Mouse (Mus musculus) G1E (cell line): ENCODE measurements at regions not wholly inside any gene's neighbourhood (a gene's known extent, or its start where the extent isn't known, plus 50 kb on each side); places are given as distances from the start of the nearest gene placed in this dataset.

ENCODE experiments used
- ATAC-seq: 2 replicates; pipeline ENCODE4 v1.8.0; 2016; ENCODE audit warnings: mild to moderate bottlenecking; ENCODE audit not compliant: insufficient number of reproducible peaks, poor library complexity, low FRiP score, severe bottlenecking; ENCODE audit errors: extremely low read depth
- DNase-seq: peaks from one replicate; pipeline ENCODE4 v3.0.0; 2012; ENCODE audit warnings: low spot score
- H3K27me3 ChIP-seq: 2 replicates; pipeline ENCODE4 v1.6.1; 2012; ENCODE audit warnings: mild to moderate bottlenecking, low read length, inconsistent platforms; ENCODE audit not compliant: insufficient read depth
- H3K36me3 ChIP-seq: replicated peaks from 2 replicates; pipeline ENCODE3; 2012; ENCODE audit warnings: mild to moderate bottlenecking, inconsistent platforms
- H3K4me1 ChIP-seq: 2 replicates; pipeline ENCODE4 v1.6.1; 2012; ENCODE audit warnings: low read depth, low read length, inconsistent platforms, mixed read lengths; ENCODE audit not compliant: insufficient read depth
- H3K4me3 ChIP-seq: 2 replicates; pipeline ENCODE4 v1.5.1; 2012; ENCODE audit warnings: low read depth, mild to moderate bottlenecking, inconsistent platforms, low read length, moderate library complexity, mixed read lengths
- H3K9me3 ChIP-seq: replicated peaks from 2 replicates; pipeline ENCODE4 v1.6.1; 2012; ENCODE audit warnings: inconsistent platforms
- CTCF ChIP-seq: IDR thresholded peaks from 2 replicates; pipeline ENCODE4 v1.5.1; 2012; ENCODE audit warnings: low read depth, low read length, inconsistent platforms, mixed read lengths
- GATA1 ChIP-seq: IDR thresholded peaks from 2 replicates; pipeline ENCODE4 v1.6.1; 2012; ENCODE audit warnings: borderline replicate concordance, low read length, inconsistent platforms, mixed read lengths
- GATA2 ChIP-seq: IDR thresholded peaks from 2 replicates; pipeline ENCODE4 v1.6.1; 2012; ENCODE audit warnings: low read depth, low read length, inconsistent platforms, borderline replicate concordance
- POLR2AphosphoS5 ChIP-seq: IDR thresholded peaks from 2 replicates; pipeline ENCODE4 v1.6.1; 2012; ENCODE audit warnings: low read depth, low read length, inconsistent platforms; ENCODE audit not compliant: insufficient replicate concordance
- TAL1 ChIP-seq: conservative IDR thresholded peaks from 2 replicates; pipeline ENCODE4 v1.6.1; 2012; ENCODE audit warnings: low read depth, low read length, inconsistent platforms, mixed read lengths

DNA sequence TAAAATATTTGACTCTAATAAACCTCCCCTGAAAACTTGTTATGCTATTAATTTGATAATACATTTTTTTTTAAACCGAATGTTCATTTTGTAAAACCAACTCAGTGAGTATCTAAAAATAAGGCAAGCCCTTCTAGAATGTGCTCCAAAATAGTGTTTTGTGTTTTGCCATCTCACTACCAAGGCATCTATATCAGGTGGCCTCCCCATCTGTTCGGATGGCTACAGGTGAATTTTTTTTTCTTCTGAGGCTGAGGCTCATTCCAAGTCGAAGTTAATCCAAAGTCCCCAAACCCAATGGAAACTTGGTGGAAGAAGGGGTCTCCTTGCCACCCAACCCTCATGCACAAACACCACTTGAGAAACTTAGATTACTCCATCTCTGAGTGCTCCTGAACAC is 396.3 kb upstream of the 3110018I06Rik start:
- H3K36me3 ChIP-seq: no peaks in the 10 kb centered on the region
- no peaks in the 10 kb centered on the region for H3K4me1 ChIP-seq
- ATAC-seq (no peak), DNase-seq (no peak)
- TF ChIP-seq TAL1 (no peak), POLR2AphosphoS5 (no peak), GATA1 (no peak), GATA2 (no peak), CTCF (no peak)
- peaks cover 67% of the 10 kb centered on the region for H3K9me3 ChIP-seq
- no peak overlapping the region for H3K4me3 ChIP-seq
- H3K27me3 ChIP-seq: no peaks in the 10 kb centered on the region

DNA sequence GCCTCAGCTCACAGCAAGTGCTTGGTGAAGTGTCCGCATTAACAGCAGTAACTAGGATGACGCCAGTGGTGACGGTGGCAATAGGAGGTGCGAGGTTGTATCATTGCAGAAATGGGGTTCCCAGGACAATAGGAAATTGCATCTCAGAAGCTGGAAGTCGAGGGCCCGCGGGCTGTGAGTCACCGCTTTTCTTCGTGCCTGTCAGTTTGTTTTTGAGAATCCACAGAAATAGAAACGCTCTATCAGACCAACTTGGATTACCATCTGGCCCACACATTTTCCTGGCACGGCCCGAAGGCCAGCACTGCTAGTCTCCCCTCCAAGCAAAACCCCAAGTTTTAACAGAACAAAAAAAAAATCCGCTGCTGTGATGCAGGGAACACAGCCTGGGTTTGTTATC is 395.1 kb upstream of the 3110018I06Rik start:
- no peak for ATAC-seq
- no peaks in the 10 kb centered on the region for H3K36me3 ChIP-seq
- no peak for DNase-seq

DNA sequence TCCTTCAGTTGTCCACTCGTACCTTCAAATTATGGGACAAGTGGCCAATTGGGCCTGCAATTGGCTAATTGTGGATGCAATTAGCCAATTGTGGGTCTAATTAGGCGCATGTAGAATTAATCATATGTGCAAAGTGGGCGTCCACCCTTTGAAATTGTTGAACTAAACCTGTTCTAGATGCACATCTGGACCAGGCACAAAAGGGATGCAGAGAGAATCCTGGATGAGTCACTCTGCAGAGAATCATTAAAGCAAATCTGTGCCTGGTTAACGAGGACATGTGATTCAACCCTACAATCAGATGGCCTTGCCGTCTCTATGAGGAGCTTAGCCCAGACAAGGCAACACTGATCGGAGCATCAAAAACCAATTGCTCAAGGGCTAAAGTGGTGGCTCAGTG is 393.0 kb upstream of the 3110018I06Rik start:
- TF ChIP-seq POLR2AphosphoS5: no peak
- no peak for TF ChIP-seq GATA2
- no peaks in the 10 kb centered on the region for H3K27me3 ChIP-seq
- H3K4me3 ChIP-seq: no peak overlapping the region
- no peaks in the 10 kb centered on the region for H3K4me1 ChIP-seq
- H3K36me3 ChIP-seq: no peaks in the 10 kb centered on the region
- DNase-seq (no peak), ATAC-seq (no peak)
- H3K9me3 ChIP-seq: peaks cover 66% of the 10 kb centered on the region

More for the DNA sequence above, 395.1 kb upstream of the 3110018I06Rik start:
- H3K27me3 ChIP-seq: no peaks in the 10 kb centered on the region
- H3K4me1 ChIP-seq: no peaks in the 10 kb centered on the region
- TF ChIP-seq GATA2: no peak
- no peak overlapping the region for H3K4me3 ChIP-seq
- H3K9me3 ChIP-seq: peaks cover 65% of the 10 kb centered on the region

DNA sequence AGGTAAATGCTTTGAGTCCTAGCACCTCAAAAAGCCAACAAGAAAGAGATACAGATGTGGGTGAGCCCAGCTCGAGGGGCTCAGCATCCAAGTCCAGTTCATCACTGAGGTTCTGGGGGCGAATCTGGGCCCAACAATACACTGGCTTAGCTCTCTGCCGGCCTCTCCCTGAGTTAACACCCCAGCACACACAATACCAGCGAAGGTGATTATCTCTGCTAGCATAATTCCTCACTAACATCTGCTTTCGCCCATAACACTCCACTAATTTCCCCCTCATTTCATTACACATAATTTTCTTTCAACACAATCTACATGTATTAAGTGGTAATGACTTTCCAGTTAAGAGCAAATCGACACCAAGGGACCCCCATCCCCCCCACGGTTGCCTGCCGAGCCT is 383.9 kb upstream of the 3110018I06Rik start:
- no peak for ATAC-seq
- TF ChIP-seq CTCF (no peak), GATA2 (no peak)
- Histone ChIP-seq H3K9me3 (peaks cover 78% of the 10 kb centered on the region), H3K27me3 (no peaks in the 10 kb centered on the region), H3K36me3 (no peaks in the 10 kb centered on the region), H3K4me3 (no peak overlapping the region), H3K4me1 (no peaks in the 10 kb centered on the region)
- DNase-seq: no peak

DNA sequence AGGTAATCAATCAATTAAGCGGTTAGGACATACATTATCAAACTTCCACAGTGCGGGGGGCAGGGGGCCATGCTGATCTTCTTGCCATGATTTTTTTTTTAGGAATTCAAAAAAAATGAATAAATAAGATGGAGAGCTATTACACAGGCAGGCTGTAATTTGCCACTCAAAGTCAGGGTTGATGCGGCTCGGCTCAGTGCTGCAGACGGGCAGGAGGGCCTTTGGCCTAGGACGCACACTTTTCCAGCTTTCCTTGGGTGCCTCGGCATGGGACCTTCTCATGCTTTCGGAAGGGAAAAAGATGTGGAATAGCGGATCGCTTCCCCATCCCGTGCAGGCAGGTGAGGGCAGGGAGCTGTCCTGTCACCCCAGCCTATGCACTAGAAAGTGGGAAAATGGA is 383.4 kb upstream of the 3110018I06Rik start:
- H3K27me3 ChIP-seq: no peaks in the 10 kb centered on the region
- H3K4me1 ChIP-seq: no peaks in the 10 kb centered on the region
- TF ChIP-seq POLR2AphosphoS5 (no peak), TAL1 (no peak), GATA2 (no peak), GATA1 (no peak), CTCF (no peak)
- DNase-seq: no peak
- H3K9me3 ChIP-seq: peaks cover 79% of the 10 kb centered on the region
- ATAC-seq: no peak
- no peak overlapping the region for H3K4me3 ChIP-seq
- H3K36me3 ChIP-seq: no peaks in the 10 kb centered on the region

DNA sequence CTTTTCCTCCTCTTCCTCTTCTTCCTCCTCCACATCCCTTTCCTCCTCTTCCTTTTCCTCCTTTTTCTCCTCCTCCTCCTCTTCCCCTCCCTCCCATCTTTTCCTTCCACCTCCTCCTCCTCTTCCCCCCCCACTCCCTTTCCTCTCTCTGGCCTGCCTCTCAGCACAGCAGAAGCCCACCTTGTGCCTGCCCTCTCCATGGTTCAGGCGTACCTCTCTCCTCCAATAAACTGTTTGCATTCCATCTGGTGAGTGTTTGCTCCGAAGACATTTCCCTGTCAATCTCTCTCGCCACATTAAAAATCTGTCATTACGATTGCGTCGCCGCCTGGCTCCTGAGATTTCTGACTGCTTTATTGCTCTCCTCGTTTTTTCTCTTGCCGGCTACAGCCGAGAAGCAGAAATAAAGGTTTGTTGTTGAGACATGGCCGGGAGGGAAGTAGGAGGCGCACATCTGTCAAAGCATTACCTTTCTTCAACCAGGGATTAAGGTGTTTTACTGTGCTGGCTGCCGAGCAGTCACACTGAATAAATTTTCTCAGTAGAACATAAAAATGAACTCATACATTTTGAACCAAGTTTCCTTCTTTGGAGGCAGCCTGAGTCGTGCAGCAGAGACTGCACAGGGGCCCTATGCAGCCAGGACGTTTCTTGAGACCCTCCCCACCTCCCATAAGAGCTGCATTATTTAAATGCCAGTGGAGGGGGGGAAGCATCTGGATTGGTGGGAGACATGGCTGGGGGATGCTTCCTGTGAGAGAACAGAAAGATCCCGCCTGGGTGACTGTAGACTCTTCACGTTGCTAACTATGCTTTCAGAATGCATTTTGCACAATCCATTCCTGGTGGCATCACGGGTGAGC is 376.3 kb upstream of the 3110018I06Rik start:
- Histone ChIP-seq H3K36me3 (no peaks in the 10 kb centered on the region), H3K4me1 (no peaks in the 10 kb centered on the region), H3K27me3 (no peaks in the 10 kb centered on the region), H3K4me3 (no peak overlapping the region), H3K9me3 (peaks cover 78% of the 10 kb centered on the region)
- no peak for DNase-seq
- no peak for ATAC-seq
- TF ChIP-seq GATA2 (no peak), TAL1 (no peak), GATA1 (no peak), CTCF (no peak), POLR2AphosphoS5 (no peak)

DNA sequence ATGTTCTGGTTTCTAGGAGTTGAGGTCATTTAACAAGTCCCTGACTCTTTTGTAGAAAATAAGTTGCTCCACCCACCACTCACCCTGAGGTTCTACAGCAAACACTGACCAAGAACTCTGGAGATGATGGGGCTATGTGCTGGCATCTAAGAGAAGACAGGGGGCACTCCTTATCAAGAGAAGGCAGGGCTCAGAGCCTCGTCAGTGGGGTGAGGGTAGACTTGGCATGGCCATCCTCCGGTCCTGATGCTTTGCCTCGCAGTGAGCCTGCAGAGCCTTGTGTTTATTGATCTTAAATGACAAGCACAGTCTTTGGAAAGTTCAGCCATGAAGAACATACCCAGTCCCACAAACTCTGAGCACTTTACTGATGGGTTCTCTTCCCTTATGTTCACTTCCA is 370.1 kb upstream of the 3110018I06Rik start:
- DNase-seq (no peak), ATAC-seq (no peak)
- Histone ChIP-seq H3K9me3 (peaks cover 75% of the 10 kb centered on the region), H3K27me3 (no peaks in the 10 kb centered on the region), H3K36me3 (no peaks in the 10 kb centered on the region), H3K4me3 (no peak overlapping the region), H3K4me1 (no peaks in the 10 kb centered on the region)
- no peak for TF ChIP-seq POLR2AphosphoS5

DNA sequence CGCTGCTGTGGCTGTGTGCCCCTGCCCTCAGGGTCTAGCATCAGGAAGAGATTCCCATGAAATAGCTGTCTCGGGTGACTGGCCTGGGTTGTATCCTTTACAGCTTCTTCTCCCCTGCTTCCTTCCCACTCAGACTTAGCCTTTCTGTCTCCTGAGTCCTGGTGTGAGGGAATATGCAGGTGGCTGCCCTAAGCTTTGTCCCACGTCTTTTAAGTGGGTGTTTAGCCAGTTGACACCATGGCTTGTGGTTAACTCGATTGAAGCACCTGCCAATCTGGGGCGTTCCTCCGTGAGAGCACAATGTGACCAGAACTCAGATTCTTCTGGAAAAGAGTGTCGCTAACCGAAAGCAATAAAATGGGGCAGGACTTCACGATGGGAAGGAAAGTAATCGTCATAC is 369.4 kb upstream of the 3110018I06Rik start:
- DNase-seq (no peak), ATAC-seq (no peak)
- H3K27me3 ChIP-seq: no peaks in the 10 kb centered on the region
- H3K9me3 ChIP-seq: peaks cover 74% of the 10 kb centered on the region
- no peaks in the 10 kb centered on the region for H3K4me1 ChIP-seq
- H3K4me3 ChIP-seq: no peak overlapping the region
- TF ChIP-seq TAL1 (no peak), GATA2 (no peak), POLR2AphosphoS5 (no peak), CTCF (no peak), GATA1 (no peak)
- no peaks in the 10 kb centered on the region for H3K36me3 ChIP-seq
